Mouse (Mus musculus) embryonic fibroblast, embryonic 13.5 days (primary cell): ENCODE measurements around the gene Slc48a1.

Experiments
- CTCF ChIP-seq: IDR thresholded peaks from 2 replicates; pipeline ENCODE4 v1.5.1; 2011; ENCODE audit warnings: mild to moderate bottlenecking, control low read depth, low read length, moderate library complexity, borderline replicate concordance; ENCODE audit not compliant: insufficient read depth
- POLR2A ChIP-seq: IDR thresholded peaks from 2 replicates; pipeline ENCODE4 v1.6.1; 2011; ENCODE audit warnings: low read depth, mild to moderate bottlenecking, control low read depth, low read length, moderate library complexity

DNA sequence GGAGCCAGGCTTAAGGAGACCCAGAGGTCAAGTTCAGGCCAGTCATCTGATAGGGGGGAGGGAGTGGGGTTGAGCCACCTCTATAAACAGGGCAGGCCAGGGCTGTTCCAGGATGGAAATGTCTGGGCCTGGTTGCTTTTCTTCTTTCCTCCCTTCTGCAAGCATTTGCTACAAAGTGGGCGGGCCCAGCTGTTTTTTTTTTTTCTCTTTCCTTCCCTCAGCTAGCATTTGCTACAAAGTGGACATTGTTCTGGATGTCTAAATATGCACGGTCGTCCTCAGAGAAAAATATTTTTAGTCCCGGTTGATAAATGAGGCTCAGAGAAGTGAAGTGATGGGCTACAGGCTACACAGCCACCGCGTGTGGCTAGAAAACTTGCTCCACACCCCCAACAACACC lies 23.8 kb upstream of the Slc48a1 start:
- TF ChIP-seq POLR2A (no peak), CTCF (no peak)
